Mouse (Mus musculus) midbrain, embryonic 13.5 days (tissue): Measurements from ENCODE around the gene Fam180a. TPM values are rescaled to one million over a fixed set of nuclear protein-coding genes. Genes with fewer than 3 reads are reported as not detected.

Experiments used
- ATAC-seq: fragments of 200-750 bp; cut with Nextera tagmentation; 2 replicates; pipeline ENCODE4 v1.8.0; 2017; ENCODE audit warnings: mild to moderate bottlenecking, moderate TSS enrichment, moderate library complexity
- H3K27ac ChIP-seq: fragments of 300-500 bp; sonication (generic); 2 replicates; pipeline ENCODE4 v1.5.1; 2015; ENCODE audit warnings: inconsistent platforms, mild to moderate bottlenecking, moderate library complexity
- H3K27me3 ChIP-seq: fragments of 300-500 bp; sonication (generic); 2 replicates; pipeline ENCODE4 v1.6.1; 2015; ENCODE audit warnings: mild to moderate bottlenecking, inconsistent platforms
- H3K36me3 ChIP-seq: fragments of 300-500 bp; sonication (generic); 2 replicates; pipeline ENCODE4 v1.6.1; 2015; ENCODE audit warnings: mild to moderate bottlenecking, inconsistent platforms
- H3K4me1 ChIP-seq: fragments of 300-500 bp; sonication (generic); replicated peaks from 2 replicates; pipeline ENCODE4 v1.6.1; 2015; ENCODE audit warnings: inconsistent platforms
- H3K4me2 ChIP-seq: fragments of 300-500 bp; sonication (generic); replicated peaks from 2 replicates; pipeline ENCODE4 v1.6.1; 2015; ENCODE audit warnings: moderate library complexity, mild to moderate bottlenecking, inconsistent platforms
- H3K4me3 ChIP-seq: fragments of 300-500 bp; sonication (generic); replicated peaks from 2 replicates; pipeline ENCODE4 v1.5.1; 2015; ENCODE audit warnings: mild to moderate bottlenecking, inconsistent platforms
- H3K9ac ChIP-seq: fragments of 300-500 bp; sonication (generic); replicated peaks from 2 replicates; pipeline ENCODE4 v1.6.1; 2015; ENCODE audit warnings: mild to moderate bottlenecking, inconsistent platforms
- H3K9me3 ChIP-seq: fragments of 300-500 bp; sonication (generic); 2 replicates; pipeline ENCODE4 v1.6.1; 2016; ENCODE audit warnings: mild to moderate bottlenecking, inconsistent platforms
- WGBS: fragments of 180-500 bp; shearing (Covaris S2); methylation state at CpG from one replicate; pipeline ENCODE4 v1.1.7; 2015; 5-methylcytosine and 5-hydroxymethylcytosine counted together
- polyA plus RNA-seq: library from polyadenylated mRNA; unstranded; fragments of >200 nt; fragmentation: Nextera tagmentation; extraction: Ambion mirVana; gene quantifications from 2 replicates; pipeline ENCODE4 v1.2.1, GENCODE M21; 2015

Fam180a gene
- polyA plus RNA-seq, 1 experiment from 2014 or later, result 0.42 TPM

GRCm38 (mm10) chr6:35308037-35308436 lies 17.9 kb downstream of the Fam180a start, which contains the start of gene Slc13a4:
TSS of gene Slc13a4 (minus strand) at chr6:35308131.
- no peaks in the 10 kb centered on the region for H3K9me3 ChIP-seq

GRCm38 (mm10) chr6:35307136-35307535 lies 18.8 kb downstream of the Fam180a start:
- H3K4me1 ChIP-seq, result no peaks in the 10 kb centered on the region
- no peak overlapping the region for H3K9ac ChIP-seq
- no peak for ATAC-seq
- WGBS, result 78% methylated on average over 13 of the region's 13 CpGs
- no peaks in the 10 kb centered on the region for H3K36me3 ChIP-seq
- no peak overlapping the region for H3K27ac ChIP-seq
- no peak overlapping the region for H3K4me3 ChIP-seq
- no peaks in the 10 kb centered on the region for H3K9me3 ChIP-seq
- no peak overlapping the region for H3K4me2 ChIP-seq
- no peaks in the 10 kb centered on the region for H3K27me3 ChIP-seq

More at GRCm38 (mm10) chr6:35308037-35308436, 17.9 kb downstream of the Fam180a start, which contains the start of gene Slc13a4:
- 19% methylated on average over 7 of the region's 7 CpGs for WGBS
- H3K27me3 ChIP-seq, result no peaks in the 10 kb centered on the region
- H3K4me2 ChIP-seq, result no peak within 1 kb of the TSS
- H3K4me3 ChIP-seq, result no peak within 1 kb of the TSS
- H3K36me3 ChIP-seq, result no peaks in the 10 kb centered on the region
- no peak within 1 kb of the TSS for H3K9ac ChIP-seq
- no peak within 1 kb of the TSS for H3K27ac ChIP-seq
- no peak for ATAC-seq
- no peaks in the 10 kb centered on the region for H3K4me1 ChIP-seq

GRCm38 (mm10) chr6:35303355-35303900 lies 22.5 kb downstream of the Fam180a start:
- H3K9me3 ChIP-seq, result no peaks in the 10 kb centered on the region
- H3K36me3 ChIP-seq, result no peaks in the 10 kb centered on the region
- no peak overlapping the region for H3K27ac ChIP-seq
- ATAC-seq, result no peak
- H3K9ac ChIP-seq, result no peak overlapping the region
- H3K4me2 ChIP-seq, result no peak overlapping the region
- no peaks in the 10 kb centered on the region for H3K27me3 ChIP-seq
- H3K4me3 ChIP-seq, result no peak overlapping the region
- no peaks in the 10 kb centered on the region for H3K4me1 ChIP-seq
- 77% methylated on average over 11 of the region's 11 CpGs for WGBS

GRCm38 (mm10) chr6:35302581-35302980 lies 23.4 kb downstream of the Fam180a start:
- ATAC-seq, result no peak
- no peaks in the 10 kb centered on the region for H3K9me3 ChIP-seq
- H3K4me2 ChIP-seq, result no peak overlapping the region
- WGBS, result 96% methylated on average over 7 of the region's 7 CpGs
- no peak overlapping the region for H3K27ac ChIP-seq
- no peak overlapping the region for H3K4me3 ChIP-seq
- no peaks in the 10 kb centered on the region for H3K27me3 ChIP-seq
- H3K36me3 ChIP-seq, result no peaks in the 10 kb centered on the region
- H3K9ac ChIP-seq, result no peak overlapping the region
- no peaks in the 10 kb centered on the region for H3K4me1 ChIP-seq

GRCm38 (mm10) chr6:35298323-35298722 lies 27.6 kb downstream of the Fam180a start:
- no peak overlapping the region for H3K4me2 ChIP-seq
- H3K9me3 ChIP-seq, result no peaks in the 10 kb centered on the region
- WGBS, result 92% methylated on average over 6 of the region's 6 CpGs
- ATAC-seq, result no peak
- no peak overlapping the region for H3K27ac ChIP-seq
- no peaks in the 10 kb centered on the region for H3K36me3 ChIP-seq
- peaks cover 3% of the 10 kb centered on the region; the same call in 1 of the 2 replicates for H3K4me1 ChIP-seq
- H3K9ac ChIP-seq, result no peak overlapping the region
- H3K4me3 ChIP-seq, result no peak overlapping the region
- no peaks in the 10 kb centered on the region for H3K27me3 ChIP-seq

- Histone ChIP-seq H3K9ac (no peak overlapping the region), H3K4me1 (peaks cover 3% of the 10 kb centered on the region; the same call in 1 of the 2 replicates), H3K27me3 (no peaks in the 10 kb centered on the region), H3K4me3 (no peak overlapping the region), H3K4me2 (no peak overlapping the region), H3K27ac (no peak overlapping the region), H3K36me3 (no peaks in the 10 kb centered on the region), H3K9me3 (no peaks in the 10 kb centered on the region)
- no peak for ATAC-seq
- WGBS, result 93% methylated on average over 7 of the region's 7 CpGs
Observed at GRCm38 (mm10) chr6:35297516-35298227, 28.3 kb downstream of the Fam180a start.

- Histone ChIP-seq H3K27me3 (no peaks in the 10 kb centered on the region), H3K4me3 (no peak overlapping the region), H3K36me3 (no peaks in the 10 kb centered on the region), H3K27ac (no peak overlapping the region), H3K4me1 (peaks cover 3% of the 10 kb centered on the region; the same call in 1 of the 2 replicates), H3K9ac (no peak overlapping the region), H3K4me2 (no peak overlapping the region), H3K9me3 (no peaks in the 10 kb centered on the region)
- no peak for ATAC-seq
- WGBS, result 41% methylated on average over 2 of the region's 2 CpGs
Observed at GRCm38 (mm10) chr6:35297001-35297400, 28.9 kb downstream of the Fam180a start.

- WGBS, result 71% methylated on average over 2 of the region's 2 CpGs
- H3K36me3 ChIP-seq, result no peaks in the 10 kb centered on the region
- no peaks in the 10 kb centered on the region for H3K27me3 ChIP-seq
- ATAC-seq, result no peak; the same call in 1 of the 2 replicates
- no peak overlapping the region for H3K27ac ChIP-seq
- H3K4me2 ChIP-seq, result no peak overlapping the region
- H3K9me3 ChIP-seq, result no peaks in the 10 kb centered on the region
- H3K4me3 ChIP-seq, result no peak overlapping the region
- H3K4me1 ChIP-seq, result peaks cover 3% of the 10 kb centered on the region; the same call in 1 of the 2 replicates
- no peak overlapping the region for H3K9ac ChIP-seq
Observed at GRCm38 (mm10) chr6:35294964-35295363, 31.0 kb downstream of the Fam180a start.

- Histone ChIP-seq H3K4me1 (peaks cover 10% of the 10 kb centered on the region), H3K9ac (no peak overlapping the region), H3K4me2 (no peak overlapping the region), H3K9me3 (no peaks in the 10 kb centered on the region), H3K36me3 (no peaks in the 10 kb centered on the region), H3K27ac (no peak overlapping the region), H3K27me3 (no peaks in the 10 kb centered on the region), H3K4me3 (no peak overlapping the region)
- 0 out of 2 replicates have a peak, but pooled peaks have one; percentile 18 for ATAC-seq
- WGBS, result 95% methylated on average over 8 of the region's 8 CpGs
Observed at GRCm38 (mm10) chr6:35289676-35290075, 36.3 kb downstream of the Fam180a start.

- Histone ChIP-seq H3K4me2 (no peak overlapping the region), H3K27ac (no peak overlapping the region), H3K4me3 (no peak overlapping the region), H3K4me1 (peaks cover 10% of the 10 kb centered on the region), H3K9me3 (no peaks in the 10 kb centered on the region), H3K27me3 (no peaks in the 10 kb centered on the region), H3K9ac (no peak overlapping the region), H3K36me3 (no peaks in the 10 kb centered on the region)
- WGBS, result 23% methylated on average over 7 of the region's 7 CpGs
- peak; percentile 64 for ATAC-seq
Observed at GRCm38 (mm10) chr6:35288920-35289319, 37.0 kb downstream of the Fam180a start.

- Histone ChIP-seq H3K4me1 (peaks cover 10% of the 10 kb centered on the region), H3K9ac (no peak overlapping the region), H3K4me3 (no peak overlapping the region), H3K4me2 (no peak overlapping the region), H3K27me3 (no peaks in the 10 kb centered on the region), H3K9me3 (no peaks in the 10 kb centered on the region), H3K27ac (no peak overlapping the region), H3K36me3 (no peaks in the 10 kb centered on the region)
- WGBS, result 75% methylated on average over 11 of the region's 11 CpGs
- ATAC-seq, result peak; percentile 44; the same call in 1 of the 2 replicates
Observed at GRCm38 (mm10) chr6:35288114-35288761, 37.7 kb downstream of the Fam180a start.

- 85% methylated on average over 10 of the region's 10 CpGs for WGBS
- Histone ChIP-seq H3K9me3 (no peaks in the 10 kb centered on the region), H3K27me3 (no peaks in the 10 kb centered on the region), H3K4me1 (no peaks in the 10 kb centered on the region), H3K4me3 (no peak overlapping the region), H3K4me2 (no peak overlapping the region), H3K36me3 (no peaks in the 10 kb centered on the region), H3K9ac (no peak overlapping the region), H3K27ac (no peak overlapping the region)
- ATAC-seq, result no peak
Observed at GRCm38 (mm10) chr6:35279306-35279705, 46.6 kb downstream of the Fam180a start.
